Mouse (Mus musculus): ENCODE measurements around the gene Rrp7a. TPM values are rescaled to one million over a fixed set of nuclear protein-coding genes. Genes with fewer than 3 reads are reported as not detected.
A peak's percentile ranks its signal among the peaks of the same experiment; 100 is the strongest.

The Rrp7a gene
- polyA plus RNA-seq, 1 experiment from 2014 or later = 64.7 TPM

DNA sequence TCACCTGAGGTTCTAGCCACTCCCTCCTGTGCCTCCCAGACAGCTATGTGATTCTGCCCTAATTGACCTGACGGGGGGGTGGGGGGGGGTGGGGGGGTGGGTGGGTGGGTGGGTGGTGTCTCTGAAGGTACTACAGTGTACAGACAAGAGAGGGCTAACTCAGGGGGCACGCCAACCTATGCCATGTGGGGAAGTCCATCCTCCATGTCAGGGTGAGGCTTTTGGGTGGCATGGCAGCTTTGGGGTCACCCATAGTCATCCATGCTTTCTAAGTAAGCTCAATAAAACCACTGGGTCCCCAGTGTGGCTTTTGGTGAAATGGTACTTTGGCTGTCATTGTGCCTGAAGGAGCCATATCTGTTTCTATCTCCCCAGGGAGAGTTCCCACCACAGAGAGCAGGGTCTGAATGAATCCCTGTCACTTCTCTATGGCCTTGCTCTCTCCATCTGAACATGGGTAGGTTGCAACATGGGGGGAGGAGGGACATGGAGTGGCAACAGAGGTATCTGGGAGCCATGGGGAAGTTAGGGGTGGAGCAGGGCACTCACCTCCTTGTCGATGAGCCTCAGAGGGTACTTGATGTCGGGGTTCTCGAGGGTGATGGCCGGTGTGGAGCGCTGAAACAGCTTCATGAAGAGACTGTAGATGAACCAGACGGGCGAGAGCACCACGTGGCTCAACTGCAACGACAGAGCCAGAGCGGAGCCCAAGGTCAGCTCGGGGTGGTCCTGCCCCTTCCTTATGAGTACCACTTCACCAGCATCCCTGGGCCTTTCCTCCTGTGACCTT lies 43.1 kb upstream of the Rrp7a start:
- no peaks in the 10 kb centered on the region for H3K27me3 ChIP-seq
- no peak overlapping the region for H3K4me2 ChIP-seq
- no peak overlapping the region for H3K9ac ChIP-seq
- peak overlapping the region; percentile 54; the same call in 1 of the 2 replicates for H3K27ac ChIP-seq
- peaks cover 15% of the 10 kb centered on the region for H3K36me3 ChIP-seq
- H3K4me3 ChIP-seq = no peak overlapping the region
- no peak for ATAC-seq (ENCODE audit: borderline replicate concordance, extremely low read depth, low FRiP score, low TSS enrichment)
- H3K4me1 ChIP-seq = peaks cover 53% of the 10 kb centered on the region
- WGBS = 74% methylated on average over 13 of the region's 13 CpGs
- no peaks in the 10 kb centered on the region for H3K9me3 ChIP-seq

DNA sequence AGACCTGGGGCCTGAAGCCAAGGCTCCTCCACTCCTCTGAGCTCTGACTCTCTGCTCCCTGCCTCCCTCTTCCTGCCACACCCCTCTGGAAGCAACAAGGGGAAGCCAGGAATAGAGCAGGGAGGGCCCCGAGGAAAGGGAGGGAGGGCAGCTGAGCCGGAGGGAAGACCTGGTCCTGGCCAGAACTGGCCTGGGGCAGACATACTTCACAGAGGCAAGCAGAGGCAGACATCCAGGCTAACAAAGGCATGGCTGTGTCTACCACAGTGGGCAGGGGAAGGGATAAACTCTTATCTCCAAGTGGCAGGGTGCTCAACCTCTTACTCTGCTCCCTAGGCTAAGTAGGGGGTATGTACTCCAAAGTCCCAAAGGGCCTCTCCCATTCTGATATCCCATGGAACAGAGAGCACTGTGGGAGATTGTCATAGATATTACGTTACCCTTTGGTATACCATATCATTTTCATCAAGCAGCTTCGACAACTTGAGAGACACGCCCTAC lies 42.4 kb upstream of the Rrp7a start:
- H3K27me3 ChIP-seq = no peaks in the 10 kb centered on the region
- H3K36me3 ChIP-seq = peaks cover 22% of the 10 kb centered on the region
- peak; percentile 53 for ATAC-seq (ENCODE audit: borderline replicate concordance, extremely low read depth, low FRiP score, low TSS enrichment)
- no peak overlapping the region for H3K4me3 ChIP-seq
- no peaks in the 10 kb centered on the region for H3K9me3 ChIP-seq
- no peak overlapping the region for H3K4me2 ChIP-seq
- H3K9ac ChIP-seq = no peak overlapping the region
- H3K4me1 ChIP-seq = peaks cover 46% of the 10 kb centered on the region
- WGBS = 53% methylated on average over 5 of the region's 5 CpGs
- H3K27ac ChIP-seq = peak overlapping the region; percentile 54

GRCm38 (mm10) chr15:83162818-83163485 lies 40.4 kb upstream of the Rrp7a start:
- peaks cover 33% of the 10 kb centered on the region for H3K36me3 ChIP-seq

DNA sequence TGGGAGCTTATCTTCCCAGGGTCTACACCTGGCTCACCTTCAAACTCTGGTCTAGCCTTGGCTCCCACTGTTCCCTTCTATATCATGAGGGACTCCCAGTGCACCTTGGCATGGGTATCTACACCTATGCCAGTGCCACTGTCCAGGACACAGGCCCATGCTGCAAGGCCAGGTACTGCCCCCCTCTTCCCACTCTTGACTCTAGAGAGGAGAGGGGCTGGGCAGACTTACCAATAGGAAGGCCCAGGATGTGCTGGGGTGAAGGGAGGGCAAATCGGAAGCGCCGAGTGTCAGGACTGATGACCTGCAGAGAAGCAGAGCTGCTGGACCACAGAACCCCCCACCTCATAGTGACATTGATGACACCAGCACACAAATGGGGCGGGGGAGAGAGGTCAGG lies 39.4 kb upstream of the Rrp7a start:
- no peak for ATAC-seq (ENCODE audit: borderline replicate concordance, extremely low read depth, low FRiP score, low TSS enrichment)
- no peak overlapping the region for H3K4me3 ChIP-seq
- H3K27me3 ChIP-seq = no peaks in the 10 kb centered on the region
- H3K4me2 ChIP-seq = no peak overlapping the region
- peaks cover 41% of the 10 kb centered on the region for H3K36me3 ChIP-seq
- 98% methylated on average over 4 of the region's 4 CpGs for WGBS
- peaks cover 20% of the 10 kb centered on the region for H3K4me1 ChIP-seq
- no peak overlapping the region for H3K27ac ChIP-seq
- no peak overlapping the region for H3K9ac ChIP-seq
- H3K9me3 ChIP-seq = no peaks in the 10 kb centered on the region

More at GRCm38 (mm10) chr15:83162818-83163485, 40.4 kb upstream of the Rrp7a start:
- no peak for ATAC-seq (ENCODE audit: borderline replicate concordance, extremely low read depth, low FRiP score, low TSS enrichment)
- H3K27me3 ChIP-seq = no peaks in the 10 kb centered on the region
- no peak overlapping the region for H3K27ac ChIP-seq
- no peaks in the 10 kb centered on the region for H3K9me3 ChIP-seq
- no peak overlapping the region for H3K9ac ChIP-seq
- peaks cover 29% of the 10 kb centered on the region for H3K4me1 ChIP-seq
- WGBS = 81% methylated on average over 11 of the region's 11 CpGs
- H3K4me3 ChIP-seq = no peak overlapping the region
- H3K4me2 ChIP-seq = no peak overlapping the region

DNA sequence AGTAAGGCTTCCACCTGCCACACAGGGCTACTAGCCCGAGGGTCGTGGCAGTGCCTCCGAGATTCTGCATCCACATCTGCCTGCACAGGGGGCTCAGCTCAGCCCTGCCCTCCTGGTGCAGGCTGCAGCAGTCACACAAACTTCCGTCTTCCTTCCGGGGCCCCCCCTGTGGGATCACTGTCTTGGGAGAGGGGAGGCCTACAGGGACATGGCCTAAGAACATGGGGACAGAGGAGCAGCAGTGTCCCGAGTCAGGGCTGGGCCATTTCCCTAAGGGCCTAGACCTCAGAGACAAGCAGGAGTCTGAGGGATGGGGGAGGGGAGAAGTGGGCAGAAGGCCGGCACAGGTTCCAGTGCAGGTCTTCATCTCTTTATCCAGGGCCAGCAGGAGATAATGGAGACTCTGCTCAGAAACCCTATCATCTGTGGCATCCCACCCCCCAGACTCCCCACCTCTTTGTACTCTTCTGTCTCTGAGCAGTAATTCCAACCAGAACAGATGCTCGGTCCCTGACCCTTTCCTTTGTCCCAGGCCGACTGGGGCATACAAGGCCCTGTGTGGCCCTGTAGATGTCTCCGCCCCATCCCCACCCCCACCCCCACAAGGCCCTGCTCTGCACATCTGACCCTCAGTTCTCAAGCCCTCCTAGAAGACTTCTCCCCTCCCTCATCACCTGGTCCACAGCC lies 38.6 kb upstream of the Rrp7a start:
- H3K27me3 ChIP-seq = no peaks in the 10 kb centered on the region
- peaks cover 44% of the 10 kb centered on the region for H3K36me3 ChIP-seq
- WGBS = 63% methylated on average over 10 of the region's 10 CpGs
- no peaks in the 10 kb centered on the region for H3K9me3 ChIP-seq
- ATAC-seq (ENCODE audit: borderline replicate concordance, extremely low read depth, low FRiP score, low TSS enrichment) = no peak
- H3K27ac ChIP-seq = no peak overlapping the region
- no peak overlapping the region for H3K4me2 ChIP-seq
- H3K9ac ChIP-seq = no peak overlapping the region
- no peak overlapping the region for H3K4me3 ChIP-seq
- H3K4me1 ChIP-seq = peaks cover 13% of the 10 kb centered on the region

DNA sequence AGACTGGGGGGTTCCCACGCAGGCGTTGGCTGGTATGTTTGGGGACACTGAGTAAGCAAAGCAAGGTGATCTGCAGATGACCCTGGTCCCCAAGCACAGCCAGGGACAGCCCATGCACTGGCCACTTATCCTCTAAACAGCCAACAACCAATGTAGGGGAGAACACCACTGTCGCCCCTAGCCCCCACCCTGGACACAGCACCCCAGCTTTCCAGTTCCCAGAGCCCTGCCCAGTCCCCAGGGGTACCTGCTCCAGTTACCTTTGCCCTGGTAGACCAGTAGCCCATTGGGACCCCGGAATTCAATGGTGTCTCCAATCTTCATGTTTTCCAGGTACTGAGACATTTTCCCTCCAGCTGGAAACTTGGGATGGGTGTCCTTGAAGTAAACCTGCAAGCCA lies 38.0 kb upstream of the Rrp7a start:
- Histone ChIP-seq H3K9ac (no peak overlapping the region), H3K4me1 (peaks cover 7% of the 10 kb centered on the region), H3K27me3 (no peaks in the 10 kb centered on the region), H3K4me2 (no peak overlapping the region), H3K27ac (no peak overlapping the region), H3K4me3 (no peak overlapping the region), H3K9me3 (no peaks in the 10 kb centered on the region), H3K36me3 (peaks cover 44% of the 10 kb centered on the region)
- 94% methylated on average over 4 of the region's 4 CpGs for WGBS
- ATAC-seq (ENCODE audit: borderline replicate concordance, extremely low read depth, low FRiP score, low TSS enrichment) = no peak

DNA sequence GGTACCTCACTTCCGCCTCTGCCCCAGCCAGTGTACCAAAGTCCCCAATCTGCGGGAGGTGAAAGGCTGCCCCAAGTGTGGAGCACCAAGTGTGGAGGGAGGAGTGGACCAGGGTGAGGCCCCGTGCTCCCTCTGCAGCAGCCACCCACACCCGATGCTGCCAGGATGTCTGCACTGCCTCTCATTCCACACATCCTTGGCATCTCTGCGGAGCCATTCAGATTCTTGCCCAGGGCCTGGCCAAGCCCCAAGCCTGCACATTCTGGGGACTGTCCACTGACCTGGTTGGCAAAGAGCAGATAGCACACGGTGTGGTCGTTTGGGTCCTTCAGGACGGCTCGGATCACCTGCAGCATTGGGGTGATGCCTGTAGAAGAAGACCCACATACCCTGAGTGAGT lies 37.2 kb upstream of the Rrp7a start:
- no peak for ATAC-seq (ENCODE audit: borderline replicate concordance, extremely low read depth, low FRiP score, low TSS enrichment)
- Histone ChIP-seq H3K36me3 (peaks cover 44% of the 10 kb centered on the region), H3K9ac (no peak overlapping the region), H3K4me1 (0 out of 2 replicates have a peak, but pooled peaks cover 1% of the 10 kb centered on the region), H3K27ac (no peak overlapping the region), H3K4me3 (no peak overlapping the region), H3K9me3 (no peaks in the 10 kb centered on the region), H3K27me3 (no peaks in the 10 kb centered on the region), H3K4me2 (no peak overlapping the region)
- WGBS = 90% methylated on average over 9 of the region's 9 CpGs

DNA sequence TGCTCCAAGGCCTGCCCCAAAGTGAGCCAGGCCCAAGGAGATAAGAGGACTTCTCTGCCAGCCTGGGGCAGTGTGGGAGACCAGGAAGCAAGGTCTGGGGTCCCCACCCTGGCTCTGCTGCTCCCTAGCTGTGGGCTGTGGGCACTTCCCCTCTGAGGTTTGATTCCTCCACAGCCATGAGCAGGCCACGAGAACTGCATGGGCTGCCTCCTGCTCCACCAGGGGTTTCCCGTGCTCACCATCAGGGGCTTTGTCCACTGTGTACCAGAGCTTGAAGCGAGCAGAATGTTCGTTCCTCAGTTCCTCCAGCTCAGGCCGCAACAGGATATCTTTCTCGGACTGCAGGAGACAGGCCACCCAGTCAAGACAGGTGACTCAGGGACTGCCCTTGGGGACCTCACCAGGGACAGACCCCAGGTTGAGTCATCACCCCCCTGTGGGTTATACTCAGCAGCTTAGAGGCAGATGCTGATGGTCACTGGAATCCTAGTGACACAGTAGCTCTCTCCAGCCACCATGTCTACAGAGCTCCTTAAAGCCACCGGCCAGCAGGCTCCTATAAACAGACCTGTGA lies 36.1 kb upstream of the Rrp7a start:
- Histone ChIP-seq H3K27me3 (no peaks in the 10 kb centered on the region), H3K27ac (no peak overlapping the region), H3K9ac (no peak overlapping the region), H3K4me1 (no peaks in the 10 kb centered on the region), H3K9me3 (no peaks in the 10 kb centered on the region), H3K4me3 (no peak overlapping the region), H3K36me3 (peaks cover 50% of the 10 kb centered on the region), H3K4me2 (no peak overlapping the region)
- no peak for ATAC-seq (ENCODE audit: borderline replicate concordance, extremely low read depth, low FRiP score, low TSS enrichment)
- 91% methylated on average over 7 of the region's 7 CpGs for WGBS

GRCm38 (mm10) chr15:83157667-83158064 lies 35.1 kb upstream of the Rrp7a start:
- 93% methylated on average over 6 of the region's 6 CpGs for WGBS

GRCm38 (mm10) chr15:83156929-83157666 lies 34.5 kb upstream of the Rrp7a start:
- no peak overlapping the region for H3K4me3 ChIP-seq
- H3K36me3 ChIP-seq = peaks cover 48% of the 10 kb centered on the region
- no peak for ATAC-seq (ENCODE audit: borderline replicate concordance, extremely low read depth, low FRiP score, low TSS enrichment)
- WGBS = 69% methylated on average over 11 of the region's 11 CpGs
- H3K9me3 ChIP-seq = no peaks in the 10 kb centered on the region
- no peaks in the 10 kb centered on the region for H3K4me1 ChIP-seq
- 0 out of 2 replicates have a peak overlapping the region, but pooled peaks have one; percentile 37 for H3K27ac ChIP-seq
- H3K9ac ChIP-seq = no peak overlapping the region
- H3K4me2 ChIP-seq = no peak overlapping the region
- H3K27me3 ChIP-seq = no peaks in the 10 kb centered on the region

More at GRCm38 (mm10) chr15:83157667-83158064, 35.1 kb upstream of the Rrp7a start:
- H3K27me3 ChIP-seq = no peaks in the 10 kb centered on the region
- 0 out of 2 replicates have a peak overlapping the region, but pooled peaks have one; percentile 37 for H3K27ac ChIP-seq
- ATAC-seq (ENCODE audit: borderline replicate concordance, extremely low read depth, low FRiP score, low TSS enrichment) = no peak
- H3K4me3 ChIP-seq = no peak overlapping the region
- H3K9ac ChIP-seq = no peak overlapping the region
- no peaks in the 10 kb centered on the region for H3K4me1 ChIP-seq
- peaks cover 49% of the 10 kb centered on the region for H3K36me3 ChIP-seq
- no peak overlapping the region for H3K4me2 ChIP-seq
- H3K9me3 ChIP-seq = no peaks in the 10 kb centered on the region

Data from lung, embryonic 15.5 days (tissue).